Mouse (Mus musculus) testis, adult 2 months (tissue): ENCODE measurements around the gene Zfp13.

Experiments used
- CTCF ChIP-seq: fragments of 200-500 bp; IDR thresholded peaks from 2 replicates; pipeline ENCODE4 v1.5.1; 2012; ENCODE audit warnings: low read depth, mild to moderate bottlenecking, inconsistent platforms, low read length, moderate library complexity; ENCODE audit not compliant: control insufficient read depth, insufficient read depth, insufficient replicate concordance
- POLR2A ChIP-seq: fragments of 200-500 bp; IDR thresholded peaks from 2 replicates; pipeline ENCODE4 v1.6.1; 2012; ENCODE audit warnings: low read depth, mild to moderate bottlenecking, inconsistent platforms, low read length, moderate library complexity; ENCODE audit not compliant: control insufficient read depth

- TF ChIP-seq CTCF (no peak), POLR2A (no peak)
These were observed 347 bp upstream of the Zfp13 start for GRCm38 (mm10) chr17:23599605-23600063.
